Mouse (Mus musculus) left cerebral cortex, postnatal 4 days (tissue): ENCODE measurements at regions not wholly inside any gene's neighbourhood (a gene's known extent, or its start where the extent isn't known, plus 50 kb on each side); places are given as distances from the start of the nearest gene placed in this dataset.

Source experiments
- DNase-seq: peaks from one replicate; pipeline ENCODE4 v3.0.0-alpha.2; 2022
- intact Hi-C: fragments of 180-260 bp; cut with DNase I; formaldehyde crosslinking; loops from one replicate; pipeline ENCODE4 v1.15.1; 2025

DNA sequence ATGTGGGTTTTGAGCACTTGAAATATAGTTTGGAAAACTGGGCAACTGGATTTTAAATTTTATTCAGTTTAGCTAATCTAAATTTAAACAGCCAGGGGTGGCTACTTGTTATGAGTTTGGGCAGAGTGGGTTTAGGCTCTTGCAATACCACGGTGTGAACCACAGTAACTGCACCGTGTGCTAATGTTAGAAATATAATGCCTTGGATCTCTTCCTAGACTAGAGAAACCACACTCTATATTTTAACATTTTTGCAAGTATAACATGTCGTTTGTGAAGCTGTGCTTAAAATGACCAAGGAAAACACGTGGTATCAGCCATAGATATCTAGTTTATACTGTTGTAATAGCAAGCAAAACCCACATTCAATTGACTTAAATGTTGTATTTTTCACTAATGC, 245.9 kb upstream of the Lcorl start:
- no peak for DNase-seq
- intact Hi-C loops, result no loop called here

DNA sequence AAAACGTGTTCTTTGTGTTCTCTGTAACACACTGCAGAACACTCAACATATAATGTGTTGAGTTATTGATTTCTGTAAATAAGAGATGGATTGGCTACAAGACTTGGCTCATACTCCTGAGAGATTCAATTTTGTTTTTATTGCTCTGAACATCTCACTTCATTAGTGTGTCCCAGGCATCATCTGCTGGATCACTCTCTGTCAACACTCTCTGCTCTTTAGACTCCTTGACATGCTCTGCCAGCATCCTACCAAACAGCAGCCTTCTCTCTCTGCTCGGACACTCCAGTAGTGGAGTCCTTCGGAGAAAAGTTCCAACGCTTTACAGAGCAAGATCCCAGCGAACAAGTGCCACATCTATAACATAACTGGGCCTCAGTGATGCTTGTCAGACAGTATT, 235.1 kb upstream of the Lcorl start:
- intact Hi-C loops, result no loop called here
- no peak for DNase-seq

DNA sequence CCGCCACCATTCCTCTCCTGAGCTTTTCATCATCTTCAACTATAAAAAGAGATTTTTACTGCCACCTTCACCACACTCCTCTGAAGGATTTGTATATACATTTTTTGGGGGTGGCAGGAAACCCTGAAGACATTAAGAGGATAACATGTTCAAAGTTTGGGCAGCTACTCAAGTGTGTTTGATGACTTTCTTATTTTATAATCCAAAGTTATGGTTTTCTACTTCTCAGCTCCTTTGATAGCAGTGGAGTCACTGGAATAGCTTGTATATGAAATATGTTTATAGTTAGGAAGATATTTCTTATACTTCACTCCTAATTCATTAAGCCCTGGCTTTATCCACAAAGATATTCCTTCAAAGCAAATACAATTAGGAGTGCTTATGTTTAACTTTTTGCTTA, 229.5 kb upstream of the Lcorl start:
- no peak for DNase-seq
- intact Hi-C loops, result no loop called here

DNA sequence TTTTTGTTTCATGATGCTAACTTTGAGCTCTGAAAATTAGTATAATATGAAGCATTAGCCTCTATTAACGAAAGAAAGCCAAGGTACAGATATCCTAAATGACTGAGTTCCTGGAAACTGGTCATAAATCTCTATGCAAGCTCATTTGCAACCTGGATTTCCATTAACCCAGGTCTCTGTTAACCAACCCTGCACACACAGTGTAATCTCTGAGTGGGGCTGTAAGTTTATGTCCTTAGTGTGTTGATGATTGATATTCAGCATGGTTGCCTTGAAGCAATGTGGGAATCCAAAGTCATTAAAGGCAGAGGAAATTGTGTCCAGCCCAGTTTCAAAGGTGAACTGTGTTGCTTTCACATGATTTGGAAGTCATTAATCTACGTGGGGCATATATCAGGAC, 225.9 kb upstream of the Lcorl start:
- DNase-seq, result no peak
- intact Hi-C loops, result no loop called here

DNA sequence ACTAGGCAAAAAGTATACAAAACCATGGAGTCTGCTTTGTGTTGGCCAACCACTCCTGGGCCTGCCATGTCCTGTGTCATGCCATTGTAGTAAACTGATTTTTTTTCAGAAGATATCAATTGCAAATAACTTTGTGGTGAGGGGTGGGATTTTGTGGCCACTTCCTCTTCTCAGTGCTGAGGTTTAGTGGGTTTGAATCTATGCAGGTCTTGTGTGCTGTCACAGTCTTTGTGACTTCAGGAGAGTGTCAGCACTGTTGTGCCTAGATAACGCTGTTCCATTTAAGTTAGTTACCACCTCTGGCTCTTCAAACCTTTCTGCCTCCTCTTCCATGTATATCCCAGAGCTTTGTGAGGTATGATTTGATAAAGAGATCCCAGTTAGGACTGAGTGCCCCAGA, 216.3 kb upstream of the Lcorl start:
- DNase-seq, result no peak
- intact Hi-C loops, result no loop called here

DNA sequence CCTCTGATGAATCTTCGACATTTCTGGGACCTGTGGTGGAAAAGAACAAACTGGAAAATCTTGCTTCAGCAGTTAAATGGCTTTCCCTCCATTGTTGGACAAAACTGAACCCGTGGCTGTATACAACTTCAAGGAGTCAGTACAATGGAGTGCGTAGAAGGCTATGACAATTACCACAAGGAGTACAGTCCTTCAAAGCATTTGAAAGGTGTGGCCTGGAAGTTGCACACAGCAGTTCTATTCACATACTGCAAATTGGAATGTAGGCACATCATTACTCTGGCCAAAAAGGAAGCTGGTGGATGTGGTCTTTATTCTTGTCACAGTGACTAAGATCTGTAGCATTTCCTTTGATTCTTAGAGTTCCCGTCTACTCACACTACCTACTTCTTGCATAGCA, 215.7 kb upstream of the Lcorl start:
- intact Hi-C loops, result no loop called here
- no peak for DNase-seq

DNA sequence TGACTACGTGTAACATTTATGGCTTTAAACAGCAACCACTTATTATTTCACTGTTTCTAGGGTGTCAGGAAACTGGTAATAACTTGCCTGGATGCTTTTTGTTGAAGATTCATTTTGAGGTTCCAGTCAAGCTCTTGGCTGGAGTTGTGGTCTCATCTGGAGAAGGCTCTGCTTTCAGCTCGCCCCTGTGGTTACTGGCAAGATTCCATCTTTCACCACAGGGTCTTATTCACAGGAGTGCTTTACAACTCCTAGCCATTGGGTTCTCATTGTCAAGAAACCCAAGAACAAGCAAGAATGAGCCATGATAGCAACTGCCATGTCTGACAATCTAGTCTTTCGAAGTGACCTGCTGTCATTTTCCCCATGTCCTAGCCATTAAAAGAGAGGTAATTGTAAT, 202.5 kb upstream of the Lcorl start:
- intact Hi-C loops, result no loop called here
- no peak for DNase-seq

DNA sequence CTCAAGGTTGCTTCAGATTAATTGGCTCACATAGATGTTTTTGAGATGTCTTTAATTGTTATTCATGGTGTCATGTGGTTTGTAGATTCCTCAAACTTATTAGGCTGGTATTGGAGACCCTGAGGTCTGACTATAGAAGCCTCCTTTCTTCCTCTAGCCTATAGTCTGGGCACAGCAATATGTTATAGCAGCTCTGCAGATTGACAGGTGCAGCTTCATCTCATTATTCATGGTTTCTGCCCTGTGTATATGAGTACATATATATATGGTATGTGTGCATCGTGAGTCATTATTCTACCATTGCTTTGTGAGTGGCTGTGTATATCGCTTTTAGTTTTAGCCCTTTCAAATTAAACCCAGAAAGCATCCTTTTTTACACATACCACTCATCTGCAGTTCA, 197.4 kb upstream of the Lcorl start:
- intact Hi-C loops, result no loop called here

DNA sequence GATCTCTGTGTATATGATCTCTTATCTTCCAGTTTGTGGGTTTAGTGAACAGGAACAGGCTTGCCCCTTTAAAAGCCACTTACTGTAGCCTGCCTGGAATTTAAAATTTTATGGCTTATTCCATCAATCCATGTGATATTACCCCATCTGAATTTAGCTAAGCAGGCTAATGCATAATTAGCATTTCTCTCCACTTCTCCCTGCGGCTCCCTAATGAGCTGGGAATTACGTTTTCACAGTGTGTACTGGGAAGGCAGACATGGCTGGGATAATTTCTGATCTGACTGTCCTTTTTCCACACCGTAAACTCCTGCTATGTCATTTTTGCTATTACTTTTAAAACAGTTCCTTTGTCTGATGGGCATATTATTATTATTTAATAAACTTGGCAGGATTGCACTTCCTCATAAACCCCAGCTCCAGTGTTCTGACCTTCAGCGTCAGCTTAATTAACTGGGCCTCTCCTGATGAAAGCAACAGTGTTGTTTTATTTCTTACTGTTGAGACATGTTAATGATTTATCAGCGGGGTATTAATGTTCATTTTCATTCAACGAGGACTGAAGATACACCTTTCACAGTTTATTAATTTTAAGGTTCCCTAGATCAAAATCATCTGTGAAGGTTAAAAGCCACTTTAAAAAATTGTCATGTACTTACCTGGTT, 185.4 kb upstream of the Lcorl start:
- intact Hi-C loops, result no loop called here

More for the DNA sequence above, 197.4 kb upstream of the Lcorl start:
- DNase-seq, result no peak

DNA sequence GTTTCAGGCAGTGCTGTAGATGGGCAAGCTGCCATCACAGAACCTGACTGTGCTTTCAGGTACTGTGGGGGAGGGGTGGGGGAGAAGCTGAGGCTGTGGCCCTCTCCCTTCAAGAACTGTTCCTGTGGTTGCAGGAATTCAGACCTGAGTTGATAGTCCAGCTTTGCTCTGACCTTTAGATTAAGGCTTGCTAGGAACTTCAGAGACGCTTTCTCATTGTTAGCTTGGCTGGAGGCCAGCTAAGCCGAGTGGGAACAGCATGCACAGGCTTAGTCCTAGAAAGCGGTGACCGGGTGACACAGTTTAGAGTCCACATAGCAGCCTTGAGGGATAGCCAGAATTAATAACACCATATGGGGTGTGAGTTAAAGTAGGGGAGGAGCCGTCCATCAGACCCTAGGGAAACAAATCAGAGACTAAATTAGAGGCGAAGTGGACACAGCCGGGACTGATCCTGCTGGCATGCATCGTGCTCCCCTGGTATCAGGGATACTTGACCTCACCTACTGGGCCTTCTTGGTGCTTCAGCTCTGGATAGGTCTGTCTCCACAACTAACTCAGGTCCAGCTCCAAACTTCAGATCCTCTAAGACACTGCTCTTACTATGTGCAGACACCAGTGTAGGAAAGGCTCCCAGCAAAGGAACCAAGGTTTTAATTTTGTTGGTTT, 175.7 kb upstream of the Lcorl start:
- peak; percentile 51 for DNase-seq

More for the DNA sequence above, 185.4 kb upstream of the Lcorl start:
- DNase-seq, result no peak

DNA sequence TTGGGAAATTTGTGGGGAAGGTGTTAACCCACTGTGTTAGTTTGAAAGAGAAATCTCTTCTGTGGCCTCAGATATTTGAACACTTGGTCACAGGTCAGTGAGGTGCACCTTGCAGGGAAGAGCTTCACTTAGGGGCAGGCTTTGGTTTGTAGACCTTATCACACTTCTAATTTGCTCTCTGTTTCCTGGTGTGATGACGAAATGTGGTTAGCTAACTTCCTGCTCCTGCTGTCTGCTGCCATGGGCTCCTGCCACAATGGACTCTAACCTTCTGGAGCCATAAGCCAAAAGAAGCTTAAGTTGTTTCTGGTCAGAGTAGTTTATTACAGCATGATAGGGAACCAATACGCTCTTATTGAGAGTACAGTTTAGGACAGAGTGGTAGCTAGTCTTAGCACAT, 174.8 kb upstream of the Lcorl start:
- no peak for DNase-seq
- intact Hi-C loops, result no loop called here

More for the DNA sequence above, 175.7 kb upstream of the Lcorl start:
- intact Hi-C loops, result no loop called here

DNA sequence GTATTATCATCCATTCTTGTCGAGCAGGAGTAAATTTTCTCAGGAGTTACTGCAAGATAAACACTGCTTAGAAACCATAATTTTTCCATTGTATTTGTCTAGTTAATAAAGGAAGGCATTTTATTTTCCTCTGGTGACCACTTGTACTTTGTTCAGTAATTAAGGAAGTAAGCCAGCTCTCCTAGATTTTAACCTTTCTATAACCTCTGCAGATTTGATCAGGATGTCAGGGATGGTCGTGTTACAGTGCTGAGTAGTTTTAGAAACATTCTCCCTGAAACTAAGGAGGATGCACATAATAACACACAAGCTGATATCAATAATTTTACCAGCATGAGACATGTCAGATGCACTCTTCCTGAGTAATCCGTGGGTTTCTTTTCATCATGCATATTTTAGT, 166.7 kb upstream of the Lcorl start:
- no peak for DNase-seq
- intact Hi-C loops, result no loop called here

DNA sequence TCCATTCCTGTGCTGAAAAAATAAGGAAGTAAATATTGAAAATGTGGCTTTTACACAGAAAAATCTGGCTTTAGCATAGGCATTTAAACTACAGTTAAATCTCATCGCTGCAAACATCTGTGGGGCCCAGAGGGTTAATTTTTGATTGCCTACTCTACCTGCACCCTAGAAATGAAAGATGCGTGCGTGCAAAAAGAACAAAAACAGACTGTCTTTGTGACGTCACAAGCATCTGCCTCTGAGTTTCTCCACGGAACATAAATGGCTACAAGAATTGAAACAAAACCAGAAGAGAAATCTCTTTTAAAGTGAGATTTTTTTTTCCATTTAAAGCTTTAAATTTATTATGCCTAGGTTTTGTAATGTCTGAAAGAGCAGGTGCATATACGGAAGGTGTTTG, 166.0 kb upstream of the Lcorl start:
- intact Hi-C loops, result no loop called here
- DNase-seq, result no peak

DNA sequence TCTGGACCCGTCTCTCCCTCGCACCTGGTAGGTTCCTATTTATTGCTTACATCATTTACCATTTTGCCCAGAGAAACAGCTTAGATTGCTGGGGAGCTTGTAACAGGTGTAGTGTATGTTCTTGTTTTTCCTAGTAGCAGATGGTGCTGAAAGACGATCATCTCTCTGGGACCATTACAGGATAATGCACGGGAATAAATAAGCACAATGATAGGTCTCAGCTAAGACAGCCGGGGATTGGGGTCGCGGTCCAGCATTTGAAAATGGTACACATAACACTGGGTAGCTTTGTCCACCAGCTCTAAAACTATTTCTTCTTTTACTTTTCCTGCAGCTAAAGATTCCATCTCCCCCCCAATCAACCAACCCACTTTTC, 164.6 kb upstream of the Lcorl start:
- intact Hi-C loops, result no loop called here

DNA sequence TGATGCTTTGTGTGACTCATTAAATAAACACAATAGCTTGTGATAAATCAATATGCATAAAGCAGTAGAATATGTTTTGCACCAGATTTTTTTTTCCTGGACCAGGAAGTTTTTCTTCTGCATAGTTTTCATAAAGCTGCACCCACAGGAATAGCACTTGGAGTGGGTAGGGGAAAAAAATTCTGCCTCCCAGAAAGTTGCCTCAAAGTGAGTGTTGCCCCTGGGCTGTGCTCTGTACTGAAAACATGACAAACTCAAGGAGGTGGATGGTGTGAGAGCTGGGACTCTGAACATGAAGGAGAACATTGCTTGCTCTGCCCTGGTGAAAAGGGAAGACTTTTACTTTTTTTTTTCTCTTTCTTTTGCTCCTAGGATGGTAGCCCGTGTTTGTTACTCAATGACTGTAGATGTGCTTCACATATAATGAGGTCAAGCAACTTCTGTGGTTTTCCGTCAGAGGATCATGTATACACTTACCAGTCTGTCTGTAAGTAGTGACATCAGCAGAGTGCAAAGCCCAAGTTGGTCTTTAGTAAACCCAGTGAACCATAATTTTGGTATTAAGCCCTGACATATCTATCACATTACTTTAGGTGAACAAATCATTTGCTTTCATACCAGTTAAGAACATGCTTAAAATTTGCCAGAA, 164.1 kb upstream of the Lcorl start:
- intact Hi-C loops, result no loop called here
- DNase-seq, result no peak

More for the DNA sequence above, 164.6 kb upstream of the Lcorl start:
- no peak for DNase-seq

DNA sequence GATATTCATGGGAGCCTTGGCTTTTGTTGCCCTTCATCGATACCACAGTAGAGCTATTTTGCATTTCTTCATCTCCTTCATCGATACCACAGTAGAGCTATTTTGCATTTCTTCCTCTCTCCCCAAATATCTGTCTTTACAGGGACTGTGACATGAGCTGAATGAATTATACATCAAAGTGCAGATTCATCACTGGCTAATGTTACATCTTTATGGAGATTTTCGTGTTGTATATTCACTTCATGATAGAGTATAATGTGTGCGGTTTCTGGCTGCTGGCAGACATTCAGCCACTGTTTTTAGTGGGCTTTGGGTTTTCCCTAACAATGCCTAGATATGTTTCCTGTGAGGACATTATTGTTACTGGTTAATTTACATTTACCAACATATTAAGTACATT, 162.8 kb upstream of the Lcorl start:
- no peak for DNase-seq
- intact Hi-C loops, result no loop called here

DNA sequence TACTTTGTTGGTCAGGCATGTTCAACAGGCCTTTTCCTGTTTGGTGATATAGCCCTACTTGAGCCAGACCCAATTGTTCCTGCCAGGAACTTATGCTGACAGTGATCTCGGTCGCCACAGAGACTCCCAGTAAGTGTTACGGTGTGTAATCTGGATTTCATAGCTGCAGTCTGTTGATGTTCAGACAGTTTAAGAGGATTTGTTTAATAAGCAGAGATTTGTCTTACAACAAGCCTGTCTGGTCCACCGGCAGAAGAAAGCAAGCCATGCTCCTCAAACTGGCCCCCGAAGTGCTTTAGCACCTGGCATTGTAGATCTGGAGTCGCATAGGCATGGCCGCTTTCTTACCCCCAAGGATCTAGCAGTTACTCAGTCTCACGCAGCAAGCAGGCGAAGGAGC, 150.0 kb upstream of the Lcorl start:
- DNase-seq, result no peak
- intact Hi-C loops, result no loop called here

DNA sequence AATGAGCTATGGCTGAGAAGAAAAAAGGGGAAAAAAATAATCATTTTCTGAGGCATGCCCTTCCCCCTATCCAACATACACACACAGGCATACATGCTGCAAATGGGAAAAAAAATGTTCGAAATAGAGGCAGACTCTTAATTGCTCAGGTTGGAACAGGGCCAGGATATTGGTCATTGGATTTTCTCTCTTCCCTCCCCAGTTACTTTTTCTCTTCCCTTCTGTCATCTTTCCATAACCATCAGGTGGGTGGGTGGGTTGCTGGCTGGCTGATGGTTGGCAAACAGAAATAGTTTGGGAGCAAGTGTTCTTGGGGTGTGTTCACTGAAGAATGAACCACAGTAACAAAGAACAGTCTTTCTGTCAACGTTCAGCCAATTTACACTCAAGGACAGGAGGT, 149.3 kb upstream of the Lcorl start:
- intact Hi-C loops, result no loop called here
- no peak for DNase-seq

DNA sequence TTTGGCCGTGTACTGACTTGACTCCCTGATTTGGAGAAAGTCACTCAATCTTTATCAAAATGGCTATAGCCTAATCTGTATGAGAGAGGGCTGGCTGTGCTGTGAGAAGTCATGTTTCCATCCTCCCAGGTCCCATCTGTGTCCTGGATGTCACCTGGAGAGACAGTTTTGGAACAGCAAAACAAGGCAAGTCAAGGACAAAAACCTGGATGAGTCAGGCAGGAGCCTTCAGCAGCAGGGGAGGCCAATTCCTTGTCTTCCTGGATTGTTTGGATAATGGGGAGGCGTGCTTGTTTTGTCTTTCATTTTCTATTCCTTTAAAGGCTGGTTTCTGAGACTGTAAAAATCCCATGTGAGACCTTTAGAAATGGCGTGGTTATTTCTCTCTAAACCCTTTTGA, 148.8 kb upstream of the Lcorl start:
- intact Hi-C loops, result no loop called here

DNA sequence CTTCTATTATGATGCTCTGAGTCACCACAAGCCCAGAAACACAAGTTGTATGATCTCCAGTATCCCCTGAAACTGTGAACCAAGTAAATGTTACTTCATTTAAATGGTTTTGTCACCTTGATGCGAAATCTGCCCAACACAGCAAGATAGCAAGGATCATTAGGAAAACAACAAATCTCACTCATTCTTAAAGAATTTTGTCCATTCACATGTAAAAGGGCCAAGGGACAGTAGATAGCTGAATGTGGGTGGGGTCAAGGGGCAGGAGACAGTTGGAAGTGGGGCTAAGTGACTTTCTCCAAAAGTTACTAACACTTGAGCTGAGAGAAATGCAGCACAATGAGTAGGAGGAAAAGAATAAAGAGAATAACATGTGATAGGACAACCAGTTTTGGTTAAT, 148.2 kb upstream of the Lcorl start:
- intact Hi-C loops, result no loop called here
- DNase-seq, result no peak

More for the DNA sequence above, 148.8 kb upstream of the Lcorl start:
- DNase-seq, result no peak

DNA sequence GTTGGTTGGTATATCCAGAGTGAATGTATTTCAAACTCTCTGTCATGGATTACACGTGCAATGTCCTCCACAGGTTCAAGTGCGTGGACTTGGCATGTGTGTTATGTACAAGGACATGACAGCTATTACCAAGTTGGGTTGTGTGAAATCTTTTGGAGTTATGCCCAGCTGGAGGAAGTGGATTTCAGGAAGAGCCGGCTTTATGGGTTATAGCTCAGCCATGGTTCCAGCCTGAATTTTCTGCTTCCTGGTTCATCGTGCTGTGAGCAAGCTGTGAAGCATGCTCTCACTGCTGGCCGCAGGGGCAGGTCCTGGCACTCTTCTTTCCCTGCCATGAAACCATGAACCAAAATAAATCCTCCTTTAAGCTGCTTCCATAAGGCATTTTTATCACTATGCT, 144.6 kb upstream of the Lcorl start:
- peak; percentile 5 for DNase-seq
- intact Hi-C loops, result no loop called here

DNA sequence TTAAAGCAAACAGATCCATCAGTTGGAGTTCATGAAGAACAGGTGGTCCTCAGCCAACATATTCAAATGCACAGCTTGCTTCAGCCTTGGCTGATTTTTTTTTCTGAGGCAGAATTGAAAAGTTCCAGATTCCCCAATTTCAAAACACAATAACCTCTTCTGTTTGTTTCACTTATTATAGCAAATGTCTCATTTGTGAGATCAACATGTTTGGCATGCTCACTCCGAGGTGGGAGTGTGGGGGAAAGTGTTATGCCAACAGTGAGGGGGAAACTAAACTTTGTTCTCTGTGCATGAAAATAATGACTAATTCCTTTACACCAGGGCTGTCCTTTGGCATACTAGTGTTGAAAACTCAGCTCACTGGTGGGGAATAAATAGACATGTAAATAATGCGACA, 100.4 kb upstream of the Lcorl start:
- intact Hi-C loops, result no loop called here
- no peak for DNase-seq
